ENCODE assay signal across 7 mouse cellular contexts in genomic region chr13:114387074-114387487, GRCm38 (mm10). TPM values are rescaled to one million over a fixed set of nuclear protein-coding genes. Genes with fewer than 3 reads are reported as not detected.
DNase-seq lines count a peak whose midpoint lies in the region; ATAC-seq and TF ChIP-seq lines count a peak whose summit lies in the region.

No protein-coding gene starts in this region.

- no peaks in the 10 kb centered on the region for H3K4me1 ChIP-seq in lung, postnatal 0 days (ENCODE audit: insufficient read depth, low read depth, low read length)
- H3K4me1 ChIP-seq in cortical plate, adult 2 months (ENCODE audit: control insufficient read depth, insufficient read depth, low read length) = no peaks in the 10 kb centered on the region

- H3K4me2 ChIP-seq in lung, postnatal 0 days (replicated peaks; ENCODE audit: low read depth, low read length) = peak overlapping the region; percentile 73
- H3K4me2 ChIP-seq in myocyte (ENCODE audit: low read depth) = peak overlapping the region; percentile 79

- H3K4me3 ChIP-seq in lung, postnatal 0 days (ENCODE audit: low read depth, low read length) = peak overlapping the region; percentile 87
- H3K4me3 ChIP-seq in cortical plate, adult 2 months (ENCODE audit: insufficient read depth, low read length) = peak overlapping the region; percentile 90
- peak overlapping the region; percentile 86 for H3K4me3 ChIP-seq in myocyte

- H3K36me3 ChIP-seq in lung, postnatal 0 days (ENCODE audit: insufficient read depth, low read length) = no peaks in the 10 kb centered on the region
- H3K36me3 ChIP-seq in myocyte (ENCODE audit: control insufficient read depth, insufficient read depth) = peaks cover 6% of the 10 kb centered on the region

- H3K27ac ChIP-seq in lung, postnatal 0 days (ENCODE audit: low read length) = 0 out of 2 replicates have a peak overlapping the region, but pooled peaks have one; percentile 40
- H3K27ac ChIP-seq in cortical plate, adult 2 months (ENCODE audit: insufficient read depth, low read length) = peak overlapping the region; percentile 89; the same call in 1 of the 2 replicates

- TF ChIP-seq EP300 in lung, postnatal 0 days (IDR thresholded peaks at IDR 0.05) = no peak

- DNase-seq in lung, postnatal 0 days (ENCODE audit: low spot score) = no peak
- DNase-seq in lung, postnatal 4 days = no peak
- DNase-seq in layer of hippocampus, postnatal 10 days (ENCODE audit: low spot score in 2 of 2) = no peak
- no peak for DNase-seq in cerebellum, adult 8-10 months

- H3ac ChIP-seq in myocyte (ENCODE audit: control insufficient read depth, insufficient read length) = peak overlapping the region; percentile 48

- no peak for TF ChIP-seq CTCF in lung, postnatal 0 days (IDR thresholded peaks at IDR 0.05)
- TF ChIP-seq CTCF in cortical plate, adult 2 months (IDR thresholded peaks at IDR 0.05; ENCODE audit: extremely low read depth, insufficient read depth, low read length) = no peak

- no peak for TF ChIP-seq POLR2A in cortical plate, adult 2 months (IDR thresholded peaks at IDR 0.05; ENCODE audit: extremely low read depth, insufficient read depth, low read length)
- no peak for TF ChIP-seq POLR2A in myocyte (IDR thresholded peaks at IDR 0.05; ENCODE audit: insufficient read length, low read depth)

- WGBS in lung, postnatal 0 days = 2% methylated on average over 10 of the region's 10 CpGs

- H3K79me2 ChIP-seq in myocyte (ENCODE audit: control insufficient read depth, insufficient read depth) = peaks cover 44% of the 10 kb centered on the region

- H3K9me3 ChIP-seq in lung, postnatal 0 days (ENCODE audit: low read length) = no peaks in the 10 kb centered on the region

- ATAC-seq in lung, postnatal 0 days = peak; percentile 11; the same call in 1 of the 2 replicates
- ATAC-seq in inflammation-experienced regulatory T-cells, adult 6 months = peak; percentile 57

- peak overlapping the region; percentile 69 for H3K9ac ChIP-seq in lung, postnatal 0 days (replicated peaks; ENCODE audit: low read depth)

- H3K27me3 ChIP-seq in lung, postnatal 0 days (replicated peaks; ENCODE audit: insufficient read depth, low read length) = no peaks in the 10 kb centered on the region
- no peaks in the 10 kb centered on the region for H3K27me3 ChIP-seq in myocyte (ENCODE audit: control insufficient read depth, insufficient read depth, insufficient read length)

TF ChIP-seq in myocyte, 11 proteins besides CTCF, POLR2A, EP300 and RAD21:
- TF ChIP-seq SRF (IDR thresholded peaks at IDR 0.05; ENCODE audit: control insufficient read depth, insufficient read length, low read depth) (no peak), USF1 (IDR thresholded peaks at IDR 0.05; ENCODE audit: low read depth) (no peak), REST (IDR thresholded peaks at IDR 0.05; ENCODE audit: insufficient read depth, insufficient read length) (no peak), TCF3 (IDR thresholded peaks at IDR 0.05; ENCODE audit: insufficient read length, low read depth) (no peak), TCF12 (IDR thresholded peaks at IDR 0.05; ENCODE audit: insufficient read depth, poor library complexity, severe bottlenecking) (no peak), MYOG (IDR thresholded peaks at IDR 0.05; ENCODE audit: control insufficient read depth in 1 of 3, insufficient read depth in 1 of 3, insufficient read length in 2 of 3, low read depth in 2 of 3) (no peak), CEBPB (IDR thresholded peaks at IDR 0.05; ENCODE audit: insufficient read depth, poor library complexity, severe bottlenecking) (no peak), E2F4 (IDR thresholded peaks at IDR 0.05; ENCODE audit: insufficient read depth) (no peak), MYOD1 (IDR thresholded peaks at IDR 0.05; ENCODE audit: control insufficient read depth in 1 of 3, insufficient read length in 2 of 3, low read depth in 2 of 3) (no peak), POLR2AphosphoS2 (IDR thresholded peaks at IDR 0.05; ENCODE audit: insufficient read length, low read depth) (no peak), MAX (IDR thresholded peaks at IDR 0.05; ENCODE audit: low read depth) (no peak)

RNA-seq across cellular contexts. Expression of gene Ndufs4, which starts 1.0 kb away (rescaled TPM):
- polyA plus RNA-seq in lung, postnatal 0 days (2015; fragmentation: Nextera tagmentation; extraction: Ambion mirVana) = 190 and 198 TPM in 2 replicates
- polyA plus RNA-seq in cortical plate, adult 2 months (2012; rRNA removed) = 125 and 133 TPM in 2 replicates
- polyA plus RNA-seq in inflammation-experienced regulatory T-cells, adult 6 months (2017; shearing (Covaris generic)) = 100 to 1,000 TPM; 167 to 224 (median 174) TPM
- 168 TPM for polyA plus RNA-seq in myocyte (2012; fragmentation: generic; extraction: Trizol)
- total RNA-seq in layer of hippocampus, postnatal 10 days (2021) = 100 to 1,000 TPM; 175 to 198 TPM
